Mouse (Mus musculus) cortical plate, adult 2 months (tissue): ENCODE measurements around the gene Calr3.

Experiments
- CTCF ChIP-seq: fragments of 200-500 bp; IDR thresholded peaks from 2 replicates; pipeline ENCODE4 v1.5.1; 2011; ENCODE audit warnings: mild to moderate bottlenecking, control low read depth, low read length; ENCODE audit not compliant: insufficient read depth; ENCODE audit errors: extremely low read depth
- POLR2A ChIP-seq: fragments of 200-500 bp; IDR thresholded peaks from 2 replicates; pipeline ENCODE4 v1.6.1; 2011; ENCODE audit warnings: mild to moderate bottlenecking, low read length, control low read depth; ENCODE audit not compliant: insufficient read depth; ENCODE audit errors: extremely low read depth

GRCm38 (mm10) chr8:72470684-72471083, 27.0 kb upstream of the Calr3 start:
- TF ChIP-seq CTCF (no peak), POLR2A (no peak)
